Mouse (Mus musculus) kidney, adult 2 months (tissue): ENCODE results near the gene Serpina12. TPM values are rescaled to one million over a fixed set of nuclear protein-coding genes. Genes with fewer than 3 reads are reported as not detected.

Experiments
- DNase-seq: peaks from one replicate; pipeline ENCODE4 v3.0.0; 2021
- H3K27ac ChIP-seq: fragments of 200-500 bp; 2 replicates; pipeline ENCODE4 v1.5.1; 2012; ENCODE audit warnings: low read depth, low read length, control low read depth, inconsistent platforms; ENCODE audit not compliant: insufficient read depth
- H3K27me3 ChIP-seq: fragments of 200-500 bp; replicated peaks from 2 replicates; pipeline ENCODE4 v1.6.1; 2012; ENCODE audit warnings: mild to moderate bottlenecking, moderate library complexity, low read length, inconsistent platforms; ENCODE audit not compliant: control insufficient read depth, insufficient read depth
- H3K36me3 ChIP-seq: fragments of 200-500 bp; 2 replicates; pipeline ENCODE4 v1.6.1; 2012; ENCODE audit warnings: mild to moderate bottlenecking, moderate library complexity, low read length, inconsistent platforms; ENCODE audit not compliant: control insufficient read depth, insufficient read depth
- H3K4me1 ChIP-seq: fragments of 200-500 bp; 2 replicates; pipeline ENCODE4 v1.6.1; 2011; ENCODE audit warnings: low read length; ENCODE audit not compliant: control insufficient read depth, insufficient read depth
- H3K4me3 ChIP-seq: fragments of 200-500 bp; 2 replicates; pipeline ENCODE4 v1.5.1; 2011; ENCODE audit warnings: mild to moderate bottlenecking, low read depth, low read length, control low read depth; ENCODE audit not compliant: insufficient read depth
- CTCF ChIP-seq: fragments of 200-500 bp; conservative IDR thresholded peaks from 2 replicates; pipeline ENCODE4 v1.5.1; 2011; ENCODE audit warnings: low read depth, mild to moderate bottlenecking, control low read depth, low read length, moderate library complexity, mixed read lengths; ENCODE audit not compliant: insufficient read depth, insufficient read length
- POLR2A ChIP-seq: fragments of 200-500 bp; IDR thresholded peaks from one replicate; pipeline ENCODE4 v1.6.1; 2011; ENCODE audit warnings: low read depth, low read length, control low read depth
- WGBS: fragments of 180-500 bp; shearing (Covaris S2); methylation state at CpG from one replicate; pipeline ENCODE4 v1.1.7; 2018; 5-methylcytosine and 5-hydroxymethylcytosine counted together
- polyA plus RNA-seq: library from polyadenylated mRNA; depleted of rRNA; stranded (reverse); fragments of >200 nt; gene quantifications from 2 replicates; pipeline ENCODE4 v1.2.3, GENCODE M21; 2012; rRNA removed

Serpina12 gene
- not detected in 2 replicates for polyA plus RNA-seq

DNA sequence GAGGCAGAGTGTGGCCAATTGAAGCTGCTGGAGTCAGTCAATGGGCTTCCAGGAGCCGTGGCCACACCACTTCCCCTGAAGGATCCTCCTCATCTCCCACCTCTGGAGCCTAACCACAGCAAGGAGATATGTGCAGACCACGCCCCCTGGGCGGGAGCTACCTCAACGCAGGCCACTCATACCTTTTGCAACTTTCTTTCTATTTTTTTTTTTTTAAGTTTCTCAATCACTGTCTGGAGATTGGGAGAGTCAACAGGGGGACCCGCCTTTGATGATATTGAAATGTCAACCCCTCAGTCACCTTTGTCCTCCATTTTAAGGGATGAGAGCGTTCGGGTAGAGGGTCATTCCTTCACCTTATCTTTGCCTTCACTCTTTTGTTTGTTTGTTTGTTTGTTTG lies at the start of gene Serpina12:
TSS of gene Serpina12 (minus strand) at position 101 of the 400 bp plus-strand sequence.
- TF ChIP-seq POLR2A (no peak), CTCF (no peak)
- H3K36me3 ChIP-seq: no peaks in the 10 kb centered on the region
- H3K4me3 ChIP-seq: no peak within 1 kb of the TSS
- WGBS: 90% methylated on average over 7 of the region's 7 CpGs
- H3K27me3 ChIP-seq: no peaks in the 10 kb centered on the region
- no peak for DNase-seq
- H3K4me1 ChIP-seq: no peaks in the 10 kb centered on the region
- H3K27ac ChIP-seq: no peak within 1 kb of the TSS

DNA sequence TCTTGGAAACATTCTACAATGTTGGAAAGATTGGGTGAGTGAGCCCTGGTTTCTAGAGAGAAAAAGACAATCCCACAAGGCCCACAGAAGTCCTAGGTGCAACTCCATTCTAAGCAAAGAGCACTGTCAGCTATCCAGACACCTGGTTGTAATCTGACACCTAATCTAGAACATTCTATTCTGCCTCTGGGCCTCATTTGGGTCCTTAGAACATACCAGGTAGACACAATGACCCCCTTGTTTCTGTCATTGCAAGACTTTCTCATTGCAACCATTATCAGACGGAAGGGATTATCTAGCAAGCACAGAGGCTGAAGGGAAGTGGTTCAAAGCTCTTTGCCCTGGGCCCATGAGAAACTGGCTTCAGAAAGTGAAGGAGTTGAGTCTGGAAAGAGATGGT lies 47.1 kb upstream of the Serpina12 start:
- Histone ChIP-seq H3K27me3 (no peaks in the 10 kb centered on the region), H3K4me3 (no peak overlapping the region), H3K4me1 (no peaks in the 10 kb centered on the region), H3K36me3 (no peaks in the 10 kb centered on the region), H3K27ac (no peak overlapping the region)
- WGBS: 88% methylated on average over 1 of the region's 1 CpGs
- TF ChIP-seq POLR2A: no peak
- no peak for TF ChIP-seq CTCF
- no peak for DNase-seq

DNA sequence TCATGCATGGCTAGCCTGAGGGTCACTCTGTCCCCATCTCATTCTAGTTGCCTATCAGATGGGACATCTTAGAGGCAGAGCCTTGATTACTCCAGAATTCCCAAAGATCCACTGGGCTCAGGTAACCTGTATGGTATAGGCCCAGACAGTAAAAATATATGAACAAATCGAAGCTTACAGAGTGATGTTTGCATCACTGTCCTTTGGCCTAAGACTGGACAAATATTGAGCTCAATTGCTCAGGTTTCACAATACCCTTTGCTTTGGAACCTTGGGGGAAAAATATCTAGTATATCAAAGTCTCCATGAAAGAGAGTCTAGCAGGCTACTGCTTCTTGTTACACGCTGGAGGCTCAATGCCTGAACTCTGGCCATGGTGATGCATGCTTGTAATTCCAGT lies 45.9 kb upstream of the Serpina12 start:
- no peaks in the 10 kb centered on the region for H3K4me1 ChIP-seq
- H3K27me3 ChIP-seq: no peaks in the 10 kb centered on the region
- 76% methylated on average over 2 of the region's 2 CpGs for WGBS
- no peak overlapping the region for H3K27ac ChIP-seq
- no peaks in the 10 kb centered on the region for H3K36me3 ChIP-seq
- no peak overlapping the region for H3K4me3 ChIP-seq
- TF ChIP-seq CTCF (no peak), POLR2A (no peak)
- no peak for DNase-seq

DNA sequence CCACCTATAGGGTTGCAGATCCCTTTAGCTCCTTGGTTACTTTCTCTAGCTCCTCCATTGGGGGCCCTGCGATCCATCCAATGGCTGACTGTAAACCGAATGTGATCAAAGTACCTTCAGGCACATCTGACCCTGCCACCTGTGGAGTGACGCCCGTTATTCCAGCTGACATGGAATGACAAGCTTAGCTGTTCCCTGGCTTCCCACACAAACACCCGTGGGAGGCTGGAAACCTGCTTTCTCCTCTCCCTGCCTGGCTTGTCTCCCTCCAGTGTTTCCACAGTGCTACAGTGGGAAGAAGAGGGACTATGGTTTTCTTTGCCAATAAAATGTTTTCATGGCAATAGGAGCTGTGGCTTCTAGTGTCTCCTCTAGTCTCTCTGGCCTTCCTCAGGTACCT lies 28.0 kb upstream of the Serpina12 start:
- no peak for DNase-seq
- no peaks in the 10 kb centered on the region for H3K27me3 ChIP-seq
- H3K27ac ChIP-seq: no peak overlapping the region
- no peaks in the 10 kb centered on the region for H3K36me3 ChIP-seq
- no peaks in the 10 kb centered on the region for H3K4me1 ChIP-seq
- WGBS: 46% methylated on average over 5 of the region's 5 CpGs
- H3K4me3 ChIP-seq: no peak overlapping the region
- no peak for TF ChIP-seq CTCF
- TF ChIP-seq POLR2A: no peak

DNA sequence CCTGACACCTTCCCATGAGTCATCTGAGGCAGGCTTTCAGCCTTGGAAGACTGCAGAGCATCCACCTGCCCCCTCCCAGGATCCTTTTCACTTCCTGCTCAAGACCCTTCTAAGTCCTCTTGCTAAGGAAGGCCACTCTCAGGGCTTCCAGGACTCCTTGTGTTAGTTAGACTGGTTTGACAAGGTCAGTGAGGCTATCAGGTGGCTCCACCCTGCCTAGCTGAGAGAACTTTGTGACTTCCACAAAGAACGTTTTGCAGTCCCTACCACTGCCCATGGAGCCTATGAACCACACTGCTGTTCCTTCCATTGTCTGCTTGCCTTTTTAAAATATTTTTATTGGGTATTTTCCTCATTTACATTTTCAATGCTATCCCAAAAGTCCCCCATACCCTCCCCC lies 27.5 kb upstream of the Serpina12 start:
- Histone ChIP-seq H3K4me3 (no peak overlapping the region), H3K4me1 (no peaks in the 10 kb centered on the region), H3K36me3 (no peaks in the 10 kb centered on the region), H3K27me3 (no peaks in the 10 kb centered on the region), H3K27ac (no peak overlapping the region)
- no peak for DNase-seq
- 28% methylated on average over 1 of the region's 1 CpGs for WGBS
- TF ChIP-seq CTCF: no peak
- TF ChIP-seq POLR2A: no peak

DNA sequence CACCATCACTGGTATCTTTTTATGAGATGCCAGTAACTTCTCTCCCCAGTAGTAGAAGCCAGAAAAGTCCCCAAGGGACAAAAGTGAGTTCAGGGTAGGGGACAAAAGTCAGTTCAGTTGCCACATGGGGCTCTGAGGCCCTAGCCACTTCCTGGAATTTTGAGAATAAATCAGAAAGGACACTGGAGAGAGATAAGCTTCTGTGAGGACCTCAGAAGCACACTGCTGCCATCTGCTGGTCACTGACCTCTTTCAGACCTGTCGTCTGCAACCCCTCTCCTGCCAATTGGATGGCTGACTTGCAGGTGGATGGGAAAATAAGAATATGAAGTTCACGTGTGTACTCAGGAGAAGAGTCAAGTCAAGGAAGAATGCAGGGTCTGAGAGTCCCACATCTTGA lies 25.4 kb upstream of the Serpina12 start:
- Histone ChIP-seq H3K4me3 (no peak overlapping the region), H3K27me3 (no peaks in the 10 kb centered on the region), H3K36me3 (no peaks in the 10 kb centered on the region), H3K4me1 (no peaks in the 10 kb centered on the region), H3K27ac (no peak overlapping the region)
- 3% methylated on average over 2 of the region's 2 CpGs for WGBS
- TF ChIP-seq POLR2A (no peak), CTCF (peak; percentile 89)
- DNase-seq: peak; percentile 75

DNA sequence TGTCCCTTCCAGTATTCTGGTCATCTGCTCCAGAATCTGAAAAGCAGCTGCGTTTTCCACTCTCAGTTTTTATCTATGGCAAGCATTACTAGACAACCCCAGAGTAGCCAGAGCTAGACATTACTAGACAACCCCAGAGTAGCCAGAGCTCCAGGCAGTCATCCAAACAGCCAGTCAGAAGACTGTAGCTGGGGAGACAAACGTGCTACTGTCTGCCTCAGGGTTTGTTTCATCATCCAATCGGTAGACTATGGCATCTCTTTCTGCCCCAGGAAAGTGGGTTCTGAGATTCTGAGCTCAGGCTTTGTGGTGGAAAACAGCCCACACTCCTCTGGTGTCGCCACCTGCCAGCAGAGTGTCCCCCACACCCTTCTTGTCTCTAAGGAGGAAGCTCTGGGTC lies 23.3 kb upstream of the Serpina12 start:
- Histone ChIP-seq H3K27ac (no peak overlapping the region), H3K27me3 (no peaks in the 10 kb centered on the region), H3K4me3 (peak overlapping the region; percentile 12; the same call in 1 of the 2 replicates), H3K36me3 (no peaks in the 10 kb centered on the region), H3K4me1 (no peaks in the 10 kb centered on the region)
- TF ChIP-seq CTCF (no peak), POLR2A (no peak)
- DNase-seq: peak; percentile 52
- WGBS: 26% methylated on average over 4 of the region's 4 CpGs

DNA sequence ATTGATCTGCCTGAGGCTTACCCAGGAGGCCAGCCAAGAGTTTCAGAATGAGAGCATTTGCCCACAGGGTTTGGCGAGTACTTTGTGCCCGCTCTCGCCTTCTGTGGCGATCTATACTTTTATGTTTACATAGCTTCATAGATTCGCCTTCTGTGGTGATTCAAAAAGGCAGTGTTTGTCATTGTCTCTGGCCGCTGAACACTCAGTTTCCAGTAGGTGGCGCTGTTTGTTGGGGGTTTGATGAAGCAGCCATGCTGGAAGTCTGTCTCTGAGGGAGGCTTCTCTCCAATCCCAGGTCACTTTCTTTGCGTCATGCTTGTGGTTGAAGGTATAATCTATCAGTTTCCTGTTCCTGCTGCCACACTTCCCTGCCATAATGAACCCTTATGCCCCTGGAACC lies 22.0 kb upstream of the Serpina12 start:
- Histone ChIP-seq H3K36me3 (no peaks in the 10 kb centered on the region), H3K27ac (no peak overlapping the region), H3K4me1 (no peaks in the 10 kb centered on the region), H3K27me3 (no peaks in the 10 kb centered on the region), H3K4me3 (no peak overlapping the region)
- no peak for TF ChIP-seq POLR2A
- peak; percentile 84 for TF ChIP-seq CTCF
- WGBS: 32% methylated on average over 8 of the region's 8 CpGs
- DNase-seq: peak; percentile 63
